Mouse (Mus musculus) bone marrow macrophage, adult 2 months (primary cell): ENCODE measurements at regions not wholly inside any gene's neighbourhood (a gene's known extent, or its start where the extent isn't known, plus 50 kb on each side); places are given as distances from the start of the nearest gene placed in this dataset.

Experiments used
- H3K27ac ChIP-seq: 2 replicates; pipeline ENCODE4 v1.5.1; 2012; ENCODE audit warnings: low read depth, low read length; ENCODE audit not compliant: insufficient read depth
- H3K4me1 ChIP-seq: 2 replicates; pipeline ENCODE4 v1.6.1; 2012; ENCODE audit warnings: low read length; ENCODE audit not compliant: control insufficient read depth, insufficient read depth
- H3K4me3 ChIP-seq: 2 replicates; pipeline ENCODE4 v1.5.1; 2012; ENCODE audit warnings: mild to moderate bottlenecking, low read length, moderate library complexity; ENCODE audit not compliant: insufficient read depth
- CTCF ChIP-seq: IDR thresholded peaks from 2 replicates; pipeline ENCODE4 v1.5.1; 2012; ENCODE audit warnings: low read depth, mild to moderate bottlenecking, low read length, moderate library complexity
- POLR2A ChIP-seq: IDR thresholded peaks from 2 replicates; pipeline ENCODE4 v1.6.1; 2012; ENCODE audit warnings: mild to moderate bottlenecking, low read depth, low read length, borderline replicate concordance

- TF ChIP-seq CTCF (no peak), POLR2A (no peak)
- Histone ChIP-seq H3K4me3 (no peak overlapping the region), H3K4me1 (no peaks in the 10 kb centered on the region), H3K27ac (no peak overlapping the region)
These were observed 113.8 kb upstream of the Nr5a2 start for GRCm38 (mm10) chr1:137073857-137074572.

GRCm38 (mm10) chr1:137060914-137061313 lies 100.7 kb upstream of the Nr5a2 start:
- Histone ChIP-seq H3K27ac (no peak overlapping the region), H3K4me1 (no peaks in the 10 kb centered on the region), H3K4me3 (no peak overlapping the region)
- TF ChIP-seq CTCF, result no peak
- no peak for TF ChIP-seq POLR2A

- H3K4me1 ChIP-seq, result no peaks in the 10 kb centered on the region
- no peak overlapping the region for H3K27ac ChIP-seq
- H3K4me3 ChIP-seq, result no peak overlapping the region
- no peak for TF ChIP-seq POLR2A
- TF ChIP-seq CTCF, result no peak
These were observed 92.9 kb upstream of the Nr5a2 start for GRCm38 (mm10) chr1:137053134-137053533.

GRCm38 (mm10) chr1:137051515-137051914 lies 91.3 kb upstream of the Nr5a2 start:
- TF ChIP-seq POLR2A, result no peak
- TF ChIP-seq CTCF, result no peak
- H3K4me1 ChIP-seq, result no peaks in the 10 kb centered on the region
- H3K4me3 ChIP-seq, result no peak overlapping the region
- H3K27ac ChIP-seq, result no peak overlapping the region

GRCm38 (mm10) chr1:137044076-137044475 lies 83.8 kb upstream of the Nr5a2 start:
- Histone ChIP-seq H3K4me3 (no peak overlapping the region), H3K27ac (no peak overlapping the region), H3K4me1 (no peaks in the 10 kb centered on the region)
- TF ChIP-seq CTCF (no peak), POLR2A (no peak)

- Histone ChIP-seq H3K4me3 (no peak overlapping the region), H3K4me1 (no peaks in the 10 kb centered on the region), H3K27ac (no peak overlapping the region)
- TF ChIP-seq CTCF, result no peak
- no peak for TF ChIP-seq POLR2A
These were observed 82.3 kb upstream of the Nr5a2 start for GRCm38 (mm10) chr1:137042414-137043010.

- no peaks in the 10 kb centered on the region for H3K4me1 ChIP-seq
- TF ChIP-seq CTCF (no peak), POLR2A (no peak)
- H3K27ac ChIP-seq, result no peak overlapping the region
- no peak overlapping the region for H3K4me3 ChIP-seq
These were observed 80.7 kb upstream of the Nr5a2 start for GRCm38 (mm10) chr1:137040898-137041297.

- Histone ChIP-seq H3K27ac (no peak overlapping the region), H3K4me3 (no peak overlapping the region), H3K4me1 (no peaks in the 10 kb centered on the region)
- TF ChIP-seq POLR2A, result no peak
- TF ChIP-seq CTCF, result no peak
These were observed 74.3 kb upstream of the Nr5a2 start for GRCm38 (mm10) chr1:137034586-137034985.

GRCm38 (mm10) chr1:137033679-137034078 lies 73.4 kb upstream of the Nr5a2 start:
- Histone ChIP-seq H3K4me1 (no peaks in the 10 kb centered on the region), H3K27ac (no peak overlapping the region), H3K4me3 (no peak overlapping the region)
- TF ChIP-seq POLR2A, result no peak
- no peak for TF ChIP-seq CTCF

- Histone ChIP-seq H3K4me1 (no peaks in the 10 kb centered on the region), H3K4me3 (no peak overlapping the region), H3K27ac (no peak overlapping the region)
- TF ChIP-seq CTCF (no peak), POLR2A (no peak)
These were observed 63.5 kb upstream of the Nr5a2 start for GRCm38 (mm10) chr1:137023706-137024105.
